In the genomic region with DNA sequence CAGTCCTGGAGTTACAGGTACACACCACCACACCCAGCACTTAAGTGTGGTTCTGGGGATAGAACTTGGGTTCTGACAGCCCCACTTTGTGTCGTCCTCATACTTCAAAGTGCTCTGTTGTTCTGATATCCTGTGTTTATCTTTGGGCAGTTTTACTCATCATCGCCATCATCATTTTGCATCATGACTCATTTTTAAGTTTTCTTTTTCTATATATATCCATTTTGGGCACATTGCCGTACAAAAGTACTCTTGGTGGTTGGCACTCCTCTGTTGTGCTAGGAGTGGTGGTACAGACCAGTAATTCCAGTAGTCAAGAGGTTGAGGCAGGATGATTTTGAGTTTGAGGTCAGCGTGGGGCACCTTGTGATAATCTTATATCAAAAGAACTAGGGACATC, we compare ENCODE assay signal across 19 mouse cellular contexts. TPM values are rescaled to one million over a fixed set of nuclear protein-coding genes. Genes with fewer than 3 reads are reported as not detected.
DNase-seq lines count a peak whose midpoint lies in the region; ATAC-seq and TF ChIP-seq lines count a peak whose summit lies in the region.
"Had no signal": no experiment of that assay in that cellular context is flagged by ENCODE, and none has a peak within 500 bp of the region (broad histone marks: within the 10 kb centered on the region; RNA-seq: fewer than 3 reads in every experiment).

No protein-coding gene starts in this region.

- H3K4me3 ChIP-seq in lung, postnatal 0 days (ENCODE audit: low read depth, low read length) = no peak overlapping the region
- H3K4me3 ChIP-seq: embryonic facial prominence, embryonic 12.5 days; forebrain, embryonic 15.5 days; hindbrain, embryonic 12.5 days; intestine, embryonic 15.5 days had no signal

- H3K9ac ChIP-seq in lung, postnatal 0 days (replicated peaks; ENCODE audit: low read depth) = no peak overlapping the region
- H3K9ac ChIP-seq: embryonic facial prominence, embryonic 12.5 days; forebrain, embryonic 15.5 days; hindbrain, embryonic 12.5 days; intestine, embryonic 15.5 days had no signal

- TF ChIP-seq EP300 in lung, postnatal 0 days (IDR thresholded peaks at IDR 0.05) = no peak

- H3K36me3 ChIP-seq in lung, postnatal 0 days (ENCODE audit: insufficient read depth, low read length) = no peaks in the 10 kb centered on the region
- H3K36me3 ChIP-seq: embryonic facial prominence, embryonic 12.5 days; forebrain, embryonic 15.5 days; hindbrain, embryonic 12.5 days; intestine, embryonic 15.5 days had no signal

- H3K9me3 ChIP-seq in lung, postnatal 0 days (ENCODE audit: low read length) = no peaks in the 10 kb centered on the region
- H3K9me3 ChIP-seq: embryonic facial prominence, embryonic 12.5 days; forebrain, embryonic 15.5 days; hindbrain, embryonic 12.5 days; intestine, embryonic 15.5 days had no signal

- WGBS in lung, postnatal 0 days = 49% methylated on average over 4 of the region's 4 CpGs

- TF ChIP-seq CTCF in lung, postnatal 0 days (IDR thresholded peaks at IDR 0.05) = no peak

- DNase-seq in lung, postnatal 0 days (ENCODE audit: low spot score) = peak; percentile 11
- no peak for DNase-seq in lung, postnatal 10 days
- peak; percentile 47 for DNase-seq in CD4-positive, CD25-positive, alpha-beta regulatory T cell, adult 2 months (ENCODE audit: low read depth, low spot score)
- peak; percentile 26 for DNase-seq in T-cell, adult 2 months (ENCODE audit: low spot score)
- no peak for DNase-seq in Muller cell, postnatal 12 days (ENCODE audit: inconsistent ontology term)
- no peak for DNase-seq in adipocyte (ENCODE audit: low spot score)
- DNase-seq in ovary, postnatal 36 days (ENCODE audit: low spot score) = no peak
- DNase-seq: adrenal gland, adult 8-10 months; cerebellum, adult 11-12 months; cerebellum, adult 9-10 months; cerebellum, postnatal 25 days; gastrocnemius, postnatal 25 days; kidney, adult 18-20 months had no signal

- no peaks in the 10 kb centered on the region for H3K27me3 ChIP-seq in lung, postnatal 0 days (replicated peaks; ENCODE audit: insufficient read depth, low read length)
- H3K27me3 ChIP-seq: embryonic facial prominence, embryonic 12.5 days; forebrain, embryonic 15.5 days; hindbrain, embryonic 12.5 days; intestine, embryonic 15.5 days had no signal

- ATAC-seq in lung, postnatal 0 days = no peak
- ATAC-seq in inflammation-experienced regulatory T-cells, adult 6 months = peak; percentile 37
- ATAC-seq: forebrain, embryonic 15.5 days; hindbrain, embryonic 16.5 days had no signal

- H3K27ac ChIP-seq in lung, postnatal 0 days (ENCODE audit: low read length) = no peak overlapping the region; the same call in 1 of the 2 replicates
- H3K27ac ChIP-seq: embryonic facial prominence, embryonic 12.5 days; forebrain, embryonic 15.5 days; hindbrain, embryonic 12.5 days; intestine, embryonic 15.5 days had no signal

- H3K4me2 ChIP-seq in lung, postnatal 0 days (replicated peaks; ENCODE audit: low read depth, low read length) = no peak overlapping the region
- H3K4me2 ChIP-seq: embryonic facial prominence, embryonic 12.5 days; forebrain, embryonic 15.5 days; hindbrain, embryonic 12.5 days; intestine, embryonic 15.5 days had no signal

- H3K4me1 ChIP-seq in lung, postnatal 0 days (ENCODE audit: insufficient read depth, low read depth, low read length) = peaks cover 24% of the 10 kb centered on the region; the same call in 1 of the 2 replicates

RNA-seq across cellular contexts. Expression of gene Mapk14, which starts 10.0 kb away (rescaled TPM):
- polyA plus RNA-seq in lung, postnatal 0 days (2015; fragmentation: Nextera tagmentation; extraction: Ambion mirVana) = 31.9 and 34.0 TPM in 2 replicates
- 10 to 100 TPM; 17.7 to 24.5 (median 24.2) TPM for polyA plus RNA-seq in inflammation-experienced regulatory T-cells, adult 6 months (2017; shearing (Covaris generic))

RNA-seq across cellular contexts. Expression of gene Slc26a8, which starts 11.1 kb away (rescaled TPM):
- 0.60 and 0.68 TPM in 2 replicates for polyA plus RNA-seq in lung, postnatal 0 days (2015; fragmentation: Nextera tagmentation; extraction: Ambion mirVana)
- polyA plus RNA-seq in inflammation-experienced regulatory T-cells, adult 6 months (2017; shearing (Covaris generic)) = under 1 TPM; 0.21 to 0.88 (median 0.87) TPM

RNA-seq across cellular contexts. Expression of gene AC170998.1, which starts 24.7 kb away (rescaled TPM):
- 2.0 and 2.4 TPM in 2 replicates for polyA plus RNA-seq in lung, postnatal 0 days (2015; fragmentation: Nextera tagmentation; extraction: Ambion mirVana)
- 10 to 100 TPM in 2 of 3 experiments, 1 to 10 TPM in 1; 6.0 to 13.5 (median 11.2) TPM for polyA plus RNA-seq in inflammation-experienced regulatory T-cells, adult 6 months (2017; shearing (Covaris generic))

Comparison
In these comparisons a context has a peak if more than half of its experiments do, and no peak if none do; other contexts are left out.
1. DNase-seq: peak in lung, postnatal 0 days (single experiment), CD4-positive, CD25-positive, alpha-beta regulatory T cell, adult 2 months (single experiment) and T-cell, adult 2 months (single experiment); none in lung, postnatal 10 days (single experiment), Muller cell, postnatal 12 days (single experiment), adipocyte (single experiment) and ovary, postnatal 36 days (single experiment).